Mouse (Mus musculus): Measurements from ENCODE around the gene Spata25. TPM values are rescaled to one million over a fixed set of nuclear protein-coding genes. Genes with fewer than 3 reads are reported as not detected.

Gene Spata25
- total RNA-seq (2023): not detected

DNA sequence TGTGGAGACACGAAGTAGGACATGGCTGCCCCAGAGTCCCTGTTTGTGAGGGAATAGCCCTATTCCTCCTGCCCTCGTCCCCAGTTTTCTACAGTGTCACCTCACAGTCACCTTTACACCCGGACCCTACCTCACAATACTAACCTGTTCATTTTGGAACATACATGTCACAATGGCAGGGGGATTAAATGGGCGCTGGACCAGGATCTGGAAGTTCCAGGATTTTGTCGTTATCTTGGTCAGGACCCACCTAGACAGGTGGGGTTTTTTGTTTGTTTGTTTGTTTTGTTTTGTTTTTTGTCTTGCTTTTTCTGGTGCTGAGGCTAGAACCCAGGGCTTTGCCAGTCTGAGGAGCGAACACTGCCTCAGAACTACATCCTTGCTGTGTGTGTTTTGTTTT, at the start of gene Spata25:
Gene Spata25, minus strand, starts transcription at position 101 of the 400 bp plus-strand sequence.

DNA sequence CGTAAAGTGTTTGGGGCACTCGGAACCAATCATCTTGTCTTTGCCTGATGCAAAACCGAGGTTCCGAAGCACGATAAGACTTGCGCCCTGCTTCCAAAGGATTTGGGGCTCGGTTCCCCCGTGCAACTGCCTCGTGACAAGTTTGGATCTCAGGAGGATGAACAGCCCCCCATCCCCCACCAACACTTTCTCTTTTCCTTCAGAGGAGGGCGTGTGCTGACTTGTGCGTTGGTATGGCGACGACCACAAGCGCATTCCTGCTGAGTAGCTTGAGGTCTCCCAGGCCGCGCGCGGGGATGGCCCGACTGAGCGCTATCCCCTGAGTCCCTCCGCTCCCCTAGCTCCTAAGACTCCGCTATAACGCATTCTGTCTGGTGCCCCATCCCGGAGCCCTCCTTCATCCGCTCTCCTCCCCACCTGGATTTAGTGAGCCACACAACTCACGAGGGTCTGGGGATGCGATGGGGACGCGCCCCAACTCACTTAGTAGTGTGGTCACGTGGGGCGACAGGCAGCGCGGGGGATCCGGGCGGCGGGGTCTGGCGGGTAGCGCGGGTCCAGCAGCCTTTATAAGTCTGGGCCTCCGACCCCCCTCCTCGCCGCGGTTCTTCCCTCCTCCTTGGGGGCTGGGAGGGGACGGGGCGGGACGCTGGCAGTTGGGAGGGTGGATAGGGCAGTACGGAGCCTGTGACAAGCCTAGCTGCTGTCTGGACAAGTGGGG, 28.9 kb upstream of the Spata25 start, which contains the start of gene Pltp:
Gene Pltp, minus strand, starts transcription at position 611 of the 721 bp plus-strand sequence.

DNA sequence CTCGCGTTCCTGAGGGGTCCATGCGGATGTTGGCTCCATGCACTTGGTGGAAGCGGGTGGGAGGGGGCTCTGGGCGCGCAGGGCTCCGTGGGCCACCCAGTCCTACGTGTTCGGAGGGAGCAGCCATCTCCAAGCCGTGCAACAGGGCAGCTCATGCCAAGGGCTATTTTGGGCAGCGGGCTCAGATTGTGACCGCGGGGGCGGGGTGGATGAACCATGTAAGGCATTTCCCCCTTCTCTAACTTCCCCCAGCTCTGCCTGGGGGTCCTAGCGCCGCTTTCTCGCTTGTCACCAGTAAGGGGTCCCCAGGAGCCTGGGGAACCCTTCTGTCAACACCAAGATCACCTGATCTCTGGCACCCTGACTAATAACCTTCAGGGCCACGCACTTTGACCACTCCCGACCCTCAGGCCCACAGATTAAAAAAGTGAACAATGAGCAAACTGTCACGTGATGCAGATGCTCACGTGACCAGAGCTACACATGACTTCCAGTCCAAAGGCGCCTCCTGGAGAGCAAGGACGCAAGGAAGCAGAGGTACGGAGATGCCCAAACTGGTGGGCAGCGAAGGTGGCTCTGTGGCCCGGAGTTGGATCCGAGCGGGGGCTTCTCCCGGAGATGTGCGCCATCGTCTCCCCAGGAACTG, 5.1 kb upstream of the Spata25 start, which contains the start of gene Neurl2:
Gene Neurl2, minus strand, starts transcription at position 143 of the 646 bp plus-strand sequence.

DNA sequence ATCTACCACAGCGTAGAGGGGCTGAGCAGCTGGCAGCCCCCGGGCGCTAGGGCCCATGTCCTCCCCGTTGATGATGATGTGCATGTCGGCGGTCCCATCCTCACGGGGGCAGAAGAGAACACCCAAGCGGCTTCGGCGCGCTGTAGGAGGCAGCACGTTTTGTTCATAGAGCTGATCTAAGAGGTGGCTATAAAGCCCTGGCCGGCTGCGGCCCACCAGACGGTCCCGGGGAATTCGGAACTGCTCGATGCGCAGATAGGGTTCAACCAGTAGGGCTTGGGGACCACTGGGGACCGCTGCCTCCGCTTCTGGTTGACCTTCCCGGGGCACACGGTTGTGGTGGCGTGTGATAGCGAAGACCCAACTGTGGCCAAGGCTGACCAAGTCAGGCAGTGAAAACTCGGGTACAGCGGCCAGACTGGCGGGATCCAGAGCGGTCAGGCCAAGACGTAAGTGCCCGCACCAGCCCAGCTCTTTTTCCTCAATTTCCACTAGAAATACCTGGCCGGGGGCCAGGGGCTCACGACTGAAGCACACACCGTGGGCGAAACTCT, 4.5 kb upstream of the Spata25 start, which contains the start of gene Ctsa:
Gene Ctsa, plus strand, starts transcription at position 126 of the 554 bp plus-strand sequence.

DNA sequence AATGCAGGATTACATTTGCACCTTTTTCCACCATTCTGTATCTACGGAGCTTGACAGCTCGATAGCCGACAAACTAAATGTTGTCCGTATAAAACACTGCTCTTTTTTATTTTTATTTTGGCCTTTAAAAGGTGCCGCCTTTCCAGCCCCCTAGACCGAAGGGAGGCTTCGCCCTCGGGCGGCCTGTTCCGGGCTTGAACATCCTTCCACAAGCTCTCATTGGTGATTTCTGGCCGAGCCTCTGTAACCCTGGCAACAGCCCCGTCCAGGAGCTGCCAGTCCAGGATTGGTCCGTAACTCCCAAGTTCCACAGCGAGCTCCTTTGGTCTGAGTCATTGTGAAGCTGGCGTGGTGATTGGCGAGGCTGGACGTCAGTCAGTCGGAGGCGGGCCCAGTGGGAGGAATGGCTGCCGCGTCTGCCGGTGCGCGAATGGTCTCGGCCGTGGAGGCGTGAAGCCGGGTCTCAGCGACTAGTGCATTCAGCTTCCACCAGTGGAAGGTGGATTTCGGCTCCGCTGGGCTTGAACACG, 5.6 kb downstream of the Spata25 start, which contains the start of gene Zswim1:
Gene Zswim1, plus strand, starts transcription at position 51 of the 530 bp plus-strand sequence.

DNA sequence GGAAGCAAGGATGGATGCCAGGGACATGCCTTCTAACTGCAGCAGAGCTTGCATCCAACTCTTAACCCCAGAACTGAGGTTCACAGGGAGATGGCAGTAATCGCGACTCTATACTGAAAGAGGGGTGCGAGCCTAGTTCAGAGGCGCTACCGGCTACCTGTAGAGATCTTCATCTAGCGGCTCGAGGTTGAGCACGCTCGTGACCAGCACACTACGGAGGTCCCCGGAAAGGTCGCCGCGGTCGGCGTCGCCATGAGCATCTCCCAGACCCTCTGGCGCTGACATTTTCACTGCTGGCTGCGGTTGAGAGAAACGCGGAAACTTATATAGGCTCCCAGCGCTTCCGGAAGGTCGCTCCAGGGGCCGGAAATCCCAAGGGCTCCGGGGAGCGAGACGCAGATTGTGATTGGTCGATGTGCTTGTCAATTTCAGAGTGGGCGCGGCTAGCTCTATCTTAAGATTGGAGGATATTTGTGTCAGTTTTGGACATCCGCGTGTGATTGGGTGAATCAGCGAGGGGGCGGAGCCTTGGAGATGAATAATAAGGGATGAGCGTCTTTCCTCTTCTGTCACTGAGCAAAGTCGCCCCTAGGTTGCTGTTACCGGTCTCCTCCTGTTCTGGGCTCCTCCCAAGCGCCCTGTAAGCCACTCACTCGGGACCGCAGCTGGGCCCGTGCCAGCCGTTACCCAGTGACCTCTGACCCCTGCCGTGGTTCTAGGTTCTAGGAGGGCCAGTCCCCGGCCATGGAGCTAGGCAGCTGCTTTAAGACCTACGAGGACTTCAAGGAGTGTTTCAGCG, 23.6 kb downstream of the Spata25 start, which contains the start of the genes Acot8 and Zswim3:
Gene Acot8, minus strand, starts transcription at position 350 of the 799 bp plus-strand sequence.
Gene Zswim3, plus strand, starts transcription at position 566 of the 799 bp plus-strand sequence.

DNA sequence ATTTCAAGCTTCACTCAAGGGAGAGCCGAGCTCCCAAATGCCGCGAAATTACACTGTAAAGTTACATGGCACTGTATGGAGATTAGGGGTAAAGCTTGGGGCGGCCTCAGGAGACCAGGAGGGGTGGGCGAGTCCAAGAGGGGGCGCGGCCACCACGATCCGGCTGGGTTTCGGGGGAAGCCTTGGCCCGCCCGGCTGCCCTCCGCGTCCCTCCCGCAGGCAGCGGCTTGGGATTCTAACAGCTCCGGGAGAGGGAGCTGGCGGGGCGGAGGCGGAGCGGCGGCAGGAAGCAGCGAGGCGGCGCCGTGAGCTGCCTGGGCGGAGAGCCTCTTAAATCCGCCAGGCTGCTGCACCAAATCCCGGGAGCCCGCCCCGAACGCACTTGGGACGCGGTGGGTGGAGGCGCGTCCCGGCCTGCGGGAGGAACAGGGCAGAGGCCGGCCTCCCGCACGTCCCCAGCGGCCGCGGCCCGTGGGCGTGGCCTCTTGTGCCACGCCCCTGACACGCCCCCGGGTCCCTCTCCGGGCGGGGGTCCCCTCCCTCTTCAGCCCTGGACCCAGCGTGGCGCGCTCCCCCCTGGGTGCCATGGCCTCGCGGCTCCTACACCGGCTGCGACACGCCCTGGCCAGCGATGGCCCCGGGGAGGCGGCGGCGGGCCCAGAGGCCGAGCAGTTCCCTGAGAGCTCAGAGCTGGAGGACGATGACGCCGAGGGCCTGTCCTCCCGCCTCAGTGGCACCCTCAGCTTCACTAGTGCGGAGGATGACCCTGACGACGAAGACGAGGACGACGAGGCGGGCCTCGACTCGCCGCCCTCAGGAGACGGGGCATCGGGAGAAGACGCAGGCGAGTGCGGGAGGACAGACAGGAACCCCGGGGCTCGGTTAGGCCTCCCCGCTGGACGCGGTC, 42.6 kb downstream of the Spata25 start, which contains the start of gene Snx21:
Gene Snx21, plus strand, starts transcription at position 343 of the 907 bp plus-strand sequence.

DNA sequence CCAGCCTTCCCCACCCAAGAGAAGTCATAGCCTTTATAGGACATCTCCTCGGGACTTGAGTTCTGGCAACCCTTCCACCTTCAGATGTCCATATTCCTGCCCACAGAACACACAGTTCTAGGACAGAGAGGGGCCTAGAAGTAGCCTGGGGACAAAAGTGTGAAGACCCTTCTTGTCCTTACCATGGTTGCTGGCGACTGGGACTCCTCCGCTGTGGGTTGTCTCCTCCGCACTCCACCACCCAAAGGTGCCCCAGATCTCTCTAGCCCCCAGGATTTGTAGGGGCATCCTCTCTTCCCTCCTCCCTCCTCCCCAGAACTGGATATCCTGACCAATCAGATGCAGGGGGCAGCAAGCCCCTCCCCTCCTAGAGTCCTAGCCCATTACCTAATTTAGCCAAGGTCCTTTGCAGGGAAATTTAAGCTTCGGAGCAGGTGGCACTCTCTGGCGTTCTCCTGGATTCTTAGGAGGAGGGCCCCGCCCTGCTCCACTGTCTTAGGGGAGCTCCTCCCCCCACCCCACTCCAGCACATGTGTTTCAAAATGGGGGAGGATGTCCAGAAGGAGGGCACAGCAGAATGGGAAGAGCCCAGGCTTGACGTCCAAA, 48.8 kb downstream of the Spata25 start, which contains the start of gene Tnnc2:
Gene Tnnc2, minus strand, starts transcription at position 487 of the 606 bp plus-strand sequence.

Other genes starting within 250 kb of the Spata25 start
- not detected for gene Wfdc6a, start 243.1 kb downstream of the Spata25 start, total RNA-seq (2023)
- not detected for gene Eppin, start 234.9 kb downstream of the Spata25 start, total RNA-seq (2023)
- not detected for gene Wfdc6b, start 215.0 kb downstream of the Spata25 start, total RNA-seq (2023)
- gene Wfdc8, start 214.9 kb downstream of the Spata25 start, total RNA-seq (2023): not detected
- gene Wfdc16, start 189.7 kb downstream of the Spata25 start, total RNA-seq (2023): not detected
- not detected for gene Wfdc10, start 172.5 kb downstream of the Spata25 start, total RNA-seq (2023)
- gene Wfdc9, start 172.0 kb downstream of the Spata25 start, total RNA-seq (2023): not detected
- gene Wfdc11, start 154.4 kb downstream of the Spata25 start, total RNA-seq (2023): not detected
- not detected for gene Wfdc13, start 143.4 kb downstream of the Spata25 start, total RNA-seq (2023)
- gene Spint4, start 130.0 kb downstream of the Spata25 start, total RNA-seq (2023): not detected
- not detected for gene Spint5, start 113.2 kb downstream of the Spata25 start, total RNA-seq (2023)
- not detected for gene Wfdc3, start 82.6 kb downstream of the Spata25 start, total RNA-seq (2023)
- gene Dnttip1, start 82.6 kb downstream of the Spata25 start, total RNA-seq (2023): 49.4 TPM
- 2.8 TPM for gene Ube2c, start 58.6 kb downstream of the Spata25 start, total RNA-seq (2023)
- gene Tnnc2, start 48.6 kb downstream of the Spata25 start, total RNA-seq (2023): 1.2 TPM
- 0.35 TPM for gene Snx21, start 42.7 kb downstream of the Spata25 start, total RNA-seq (2023)
- 33.9 TPM for gene Acot8, start 23.7 kb downstream of the Spata25 start, total RNA-seq (2023)
- 2.2 TPM for gene Zswim3, start 23.4 kb downstream of the Spata25 start, total RNA-seq (2023)
- 10.8 TPM for gene Zswim1, start 5.9 kb downstream of the Spata25 start, total RNA-seq (2023)
- 103 TPM for gene Ctsa, start 4.3 kb upstream of the Spata25 start, total RNA-seq (2023)
- 0.59 TPM for gene Neurl2, start 4.9 kb upstream of the Spata25 start, total RNA-seq (2023)
- 2.6 TPM for gene Pltp, start 29.2 kb upstream of the Spata25 start, total RNA-seq (2023)
- 144 TPM for gene Pcif1, start 50.8 kb upstream of the Spata25 start, total RNA-seq (2023)
- gene Zfp335, start 83.2 kb upstream of the Spata25 start, total RNA-seq (2023): 53.7 TPM
- 1.6 TPM for gene Mmp9, start 112.2 kb upstream of the Spata25 start, total RNA-seq (2023)
- not detected for gene Slc12a5, start 132.3 kb upstream of the Spata25 start, total RNA-seq (2023)
- 41.4 TPM for gene Ncoa5, start 206.3 kb upstream of the Spata25 start, total RNA-seq (2023)
- gene Cd40, start 227.1 kb upstream of the Spata25 start, total RNA-seq (2023): 10.3 TPM